In genomic region chr17:29480256-29480655, GRCm38 (mm10) we compare ENCODE assay signal across 19 mouse cellular contexts.
"Had no signal": no experiment of that assay in that cellular context is flagged by ENCODE, and none has a peak within 500 bp of the region (broad histone marks: within the 10 kb centered on the region; RNA-seq: fewer than 3 reads in every experiment).

No protein-coding gene starts in this region.

- H3K36me3 ChIP-seq: midbrain, embryonic 10.5 days; midbrain, embryonic 12.5 days; neural tube, embryonic 13.5 days; neural tube, embryonic 15.5 days had no signal

- H3K27ac ChIP-seq: midbrain, embryonic 10.5 days; midbrain, embryonic 12.5 days; neural tube, embryonic 13.5 days; neural tube, embryonic 15.5 days had no signal

- ATAC-seq: midbrain, embryonic 16.5 days had no signal

- H3K27me3 ChIP-seq: midbrain, embryonic 12.5 days; neural tube, embryonic 13.5 days; neural tube, embryonic 15.5 days had no signal

- H3K4me1 ChIP-seq: midbrain, embryonic 12.5 days; neural tube, embryonic 13.5 days; neural tube, embryonic 15.5 days had no signal

- H3K9ac ChIP-seq: lung, embryonic 14.5 days; midbrain, embryonic 12.5 days; neural tube, embryonic 13.5 days; neural tube, embryonic 15.5 days had no signal

- DNase-seq: lung, adult 18-20 months; lung, embryonic 14.5 days; lung, postnatal 10 days; lung, postnatal 4 days; midbrain, embryonic 14.5 days; retina, postnatal 1 day; right cerebral cortex, adult 18-20 months; right cerebral cortex, postnatal 25 days; right cerebral cortex, postnatal 4 days; spleen, adult 18-20 months; thymus, adult 18-20 months; thymus, postnatal 14 days; thymus, postnatal 36 days had no signal

- H3K4me3 ChIP-seq: midbrain, embryonic 10.5 days; midbrain, embryonic 12.5 days; myocyte; neural tube, embryonic 13.5 days; neural tube, embryonic 15.5 days had no signal

- H3K4me2 ChIP-seq: lung, embryonic 14.5 days; midbrain, embryonic 12.5 days; neural tube, embryonic 13.5 days; neural tube, embryonic 15.5 days had no signal

- H3K9me3 ChIP-seq: neural tube, embryonic 13.5 days; neural tube, embryonic 15.5 days had no signal
